Mouse (Mus musculus) liver (tissue): ENCODE data around the gene Cracr2b.
A peak's percentile ranks its signal among the peaks of the same experiment; 100 is the strongest.
"Not testable (repeated sequence)": the region's sequence is repeated elsewhere in the genome, so short reads cannot be mapped to it uniquely, and the experiment has no call there.

Experiments
- DNase-seq: peaks from one replicate; pipeline ENCODE4 v3.0.0-alpha.2; 2020; ENCODE audit warnings: mixed read lengths

Cracr2b gene

DNA sequence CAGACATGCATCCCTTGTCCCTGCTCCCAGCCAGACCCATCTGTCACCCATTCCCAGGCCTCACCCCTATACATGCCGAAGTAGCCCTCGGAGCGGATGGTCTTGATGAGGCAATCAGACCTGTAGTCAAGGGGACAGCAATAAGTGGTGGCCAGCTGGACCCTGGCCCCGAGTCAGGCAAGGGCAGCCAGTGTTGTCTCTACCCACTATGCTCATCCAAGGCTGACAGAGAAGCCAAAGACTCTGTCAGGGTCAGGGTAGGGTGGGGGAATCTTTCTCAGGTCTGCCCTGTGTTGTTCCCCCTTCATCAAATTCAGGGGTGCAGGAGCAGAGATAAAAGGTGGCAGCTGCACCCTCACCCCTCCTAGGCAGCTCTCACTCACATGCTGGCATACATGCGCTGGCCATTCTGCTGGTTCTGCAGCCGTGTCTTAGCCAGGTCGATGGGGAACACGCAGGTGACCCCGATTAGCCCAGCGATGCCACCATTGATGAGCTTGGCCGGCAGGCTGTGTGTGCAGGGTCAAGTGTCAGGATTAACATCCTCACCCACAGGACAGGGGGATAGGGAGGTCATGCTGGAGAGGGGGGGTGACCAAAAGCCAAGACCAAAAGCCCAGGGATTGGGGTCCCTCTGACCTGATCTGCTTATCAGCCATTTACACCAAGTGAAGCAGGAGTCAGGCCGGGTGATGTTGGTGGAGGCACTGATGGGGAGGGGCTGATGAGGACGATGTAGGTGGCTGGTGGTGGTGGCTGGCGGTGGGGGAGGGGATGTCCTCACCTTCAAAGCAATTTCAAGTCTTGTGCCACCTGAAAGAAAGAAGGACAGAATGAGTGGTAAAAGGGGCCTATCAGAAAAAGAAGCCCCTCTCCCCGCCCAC is 27.1 kb upstream of the Cracr2b start:
- no peak for DNase-seq

GRCm38 (mm10) chr7:141434464-141434863 is 26.4 kb upstream of the Cracr2b start:
- no peak for DNase-seq

DNA sequence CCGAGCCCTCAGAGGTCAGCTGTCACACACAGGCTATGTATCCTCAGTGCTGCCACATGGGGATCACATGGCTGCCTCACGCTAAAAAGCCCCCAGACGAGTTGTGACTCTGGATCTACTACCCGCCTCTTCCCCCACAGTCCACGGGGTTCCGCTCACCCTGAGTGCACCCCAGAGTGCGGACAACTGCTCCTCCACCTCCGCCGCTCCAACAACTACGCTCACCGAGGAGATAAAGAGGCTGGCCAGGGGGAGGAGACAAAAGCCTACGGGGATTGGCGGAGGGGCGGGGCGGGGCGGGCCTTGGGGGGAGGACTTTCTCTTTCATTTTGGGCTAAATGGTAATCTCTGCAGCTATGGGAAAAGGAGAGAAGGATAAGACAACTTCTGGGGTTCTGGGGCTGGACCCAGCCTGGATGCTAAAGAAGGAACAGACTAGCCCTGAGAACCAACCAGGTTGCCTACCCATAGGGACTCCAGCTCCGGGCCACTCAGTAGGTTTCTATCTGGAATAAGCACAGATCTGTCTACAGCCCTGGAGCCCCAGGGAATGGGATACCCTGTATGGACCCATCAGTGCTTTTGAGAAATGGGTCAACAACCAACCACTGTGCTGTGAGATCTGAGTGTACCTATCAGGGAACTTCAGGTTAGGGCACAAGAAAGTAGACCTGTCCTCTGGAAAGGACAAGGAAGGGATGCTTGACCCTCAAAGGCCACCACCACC is 25.6 kb upstream of the Cracr2b start:
- peak; percentile 87 for DNase-seq

- DNase-seq = no peak
Observed at GRCm38 (mm10) chr7:141435856-141436522, 24.9 kb upstream of the Cracr2b start.

GRCm38 (mm10) chr7:141436523-141436892 is 24.4 kb upstream of the Cracr2b start:
- DNase-seq = no peak

GRCm38 (mm10) chr7:141437178-141438120 is 23.4 kb upstream of the Cracr2b start, which contains the start of gene Slc25a22:
Slc25a22 (minus strand) TSS chr7:141437892.
- DNase-seq = peak; percentile 82

- DNase-seq = no peak
Observed at GRCm38 (mm10) chr7:141438201-141438968, 22.5 kb upstream of the Cracr2b start.

GRCm38 (mm10) chr7:141439140-141439679 is 21.7 kb upstream of the Cracr2b start:
- DNase-seq = no peak

- DNase-seq = no peak
Observed at GRCm38 (mm10) chr7:141439811-141440210, 21.1 kb upstream of the Cracr2b start.

DNA sequence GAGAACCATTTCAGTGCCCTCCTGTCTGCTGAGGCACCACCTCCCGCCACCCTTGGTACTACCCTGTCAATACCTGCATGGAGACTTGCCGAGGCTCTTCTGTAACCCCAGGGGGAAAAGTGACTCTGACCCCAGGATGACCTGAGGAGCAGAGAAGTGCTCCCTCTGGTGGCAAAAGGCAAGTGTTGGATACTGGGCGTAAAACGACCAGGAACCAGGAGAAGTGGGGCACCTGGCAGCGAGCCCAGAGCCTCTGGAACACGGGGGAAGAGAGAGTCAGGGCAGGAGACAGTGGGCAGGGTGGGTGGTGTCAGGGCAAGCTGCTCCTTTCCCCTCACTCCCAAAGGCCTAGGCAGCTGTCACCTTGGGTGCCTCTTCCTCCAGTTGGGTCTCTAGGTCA is 20.3 kb upstream of the Cracr2b start:
- DNase-seq = peak; percentile 48

GRCm38 (mm10) chr7:141441460-141441859 is 19.4 kb upstream of the Cracr2b start:
- no peak for DNase-seq

DNA sequence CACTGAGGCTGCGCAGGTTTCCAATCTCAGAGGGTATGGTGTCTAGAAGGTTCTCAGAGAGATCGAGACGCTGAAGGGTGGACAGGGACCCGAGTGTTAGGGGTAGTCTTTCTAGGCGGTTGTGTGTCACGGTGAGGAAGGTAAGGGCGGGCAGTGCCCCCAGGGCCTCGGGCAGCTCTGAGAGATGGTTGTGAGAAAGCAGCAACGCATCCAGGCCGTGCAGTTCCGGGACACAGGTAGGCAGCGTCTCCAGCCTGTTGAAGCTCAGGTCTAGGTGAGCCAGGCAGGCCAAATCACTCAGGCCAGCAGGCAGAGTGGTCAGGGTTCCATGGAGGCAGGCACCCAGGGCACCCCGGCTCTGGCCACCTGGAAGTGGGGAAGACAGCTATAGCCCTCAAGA is 18.7 kb upstream of the Cracr2b start:
- DNase-seq = no peak

DNA sequence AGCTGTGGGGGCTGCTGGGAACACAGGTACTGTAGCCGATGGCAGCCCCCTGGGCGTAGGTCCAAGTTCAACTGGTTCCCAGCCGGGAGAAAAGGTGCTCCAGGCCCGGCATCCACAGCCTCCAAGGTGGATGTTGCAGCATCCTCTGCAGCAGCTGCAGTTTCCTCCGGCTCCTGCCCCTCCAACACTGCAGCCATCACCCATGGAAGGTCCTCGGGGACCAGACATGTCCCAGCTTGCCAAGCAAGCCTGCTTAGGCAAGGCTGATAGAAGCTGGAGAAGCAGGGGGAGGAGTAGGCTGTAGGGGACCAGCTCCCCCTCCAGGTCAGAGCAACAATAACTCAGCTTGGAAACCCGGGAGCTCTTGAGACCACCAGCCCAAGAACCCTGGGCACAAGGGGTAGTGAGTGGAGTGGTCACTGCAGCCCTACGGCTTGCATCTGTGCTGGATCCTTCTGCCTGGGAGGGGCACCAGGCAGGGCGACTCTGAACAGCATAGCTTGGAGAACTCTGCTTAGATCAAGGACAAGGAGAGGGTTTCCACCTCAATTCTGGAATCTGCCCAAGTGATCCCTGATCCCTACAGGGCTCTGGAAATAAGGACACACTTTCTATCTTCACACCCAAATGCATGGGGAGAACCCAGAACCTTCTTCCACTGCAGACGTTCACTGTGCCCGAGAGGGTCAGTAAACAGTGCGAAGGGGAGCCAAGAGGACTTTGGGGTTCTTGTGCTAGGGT is 17.6 kb upstream of the Cracr2b start:
- peak; percentile 52 for DNase-seq

GRCm38 (mm10) chr7:141443828-141444237 is 17.1 kb upstream of the Cracr2b start, which contains the start of gene Pidd1:
Pidd1 (minus strand) TSS chr7:141444025.
- DNase-seq = peak; percentile 87

DNA sequence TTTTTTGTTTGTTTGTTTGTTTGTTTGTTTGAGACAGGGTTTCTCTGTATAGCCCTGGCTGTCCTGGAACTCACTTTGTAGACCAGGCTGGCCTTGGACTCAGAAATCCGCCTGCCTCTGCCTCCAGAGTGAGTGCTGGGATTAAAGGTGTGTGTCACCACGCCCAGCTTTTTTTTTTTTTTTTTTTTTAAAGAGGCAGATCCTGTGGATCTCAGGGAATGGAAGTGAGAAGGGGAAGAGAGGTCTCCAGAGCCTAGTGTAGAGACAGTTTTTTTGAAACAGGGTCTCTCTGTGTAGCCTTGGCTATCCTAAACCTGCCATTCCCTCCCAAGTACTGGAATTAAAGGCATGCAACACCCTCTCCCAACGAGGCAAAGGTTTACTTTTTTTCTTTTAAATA is 14.5 kb upstream of the Cracr2b start:
- not testable (repeated sequence) for DNase-seq

GRCm38 (mm10) chr7:141447110-141447991 is 13.5 kb upstream of the Cracr2b start, which contains the start of gene Rplp2:
Rplp2 (plus strand) TSS chr7:141447370.
- DNase-seq = peak; percentile 93

GRCm38 (mm10) chr7:141451928-141452327 is 9.0 kb upstream of the Cracr2b start:
- DNase-seq = no peak

GRCm38 (mm10) chr7:141453636-141454035 is 7.3 kb upstream of the Cracr2b start:
- no peak for DNase-seq

DNA sequence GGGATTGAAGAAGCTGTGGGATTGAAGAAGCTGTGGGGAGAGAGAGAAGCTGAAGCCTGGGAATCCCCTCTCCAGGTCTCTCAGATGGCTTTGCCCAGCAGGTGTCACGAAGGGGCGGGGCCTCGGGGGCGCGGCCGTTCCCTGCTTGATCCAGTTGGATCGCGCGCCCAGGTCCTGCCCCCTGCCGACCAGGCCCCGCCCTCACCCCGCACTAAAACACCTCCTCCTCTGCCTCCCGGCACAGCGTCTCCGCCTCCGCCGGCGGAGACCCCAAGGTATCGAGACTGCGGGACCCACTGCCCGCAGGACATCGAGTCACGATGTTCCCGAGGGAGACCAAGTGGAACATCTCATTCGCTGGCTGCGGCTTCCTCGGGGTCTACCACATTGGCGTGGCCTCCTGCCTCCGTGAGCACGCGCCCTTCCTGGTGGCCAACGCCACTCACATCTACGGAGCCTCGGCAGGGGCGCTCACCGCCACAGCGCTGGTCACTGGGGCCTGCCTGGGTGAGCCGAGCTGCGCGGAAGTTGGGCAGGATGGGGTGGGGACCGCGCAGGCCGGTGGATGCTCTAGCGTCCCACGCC is 5.8 kb upstream of the Cracr2b start, which contains the start of gene Pnpla2:
Gene Pnpla2, plus strand, starts transcription at position 232 of the 585 bp plus-strand sequence.
- peak; percentile 98 for DNase-seq
